Mouse (Mus musculus): Measurements from ENCODE around the gene Snx1.
A peak's percentile ranks its signal among the peaks of the same experiment; 100 is the strongest.

Snx1 gene

DNA sequence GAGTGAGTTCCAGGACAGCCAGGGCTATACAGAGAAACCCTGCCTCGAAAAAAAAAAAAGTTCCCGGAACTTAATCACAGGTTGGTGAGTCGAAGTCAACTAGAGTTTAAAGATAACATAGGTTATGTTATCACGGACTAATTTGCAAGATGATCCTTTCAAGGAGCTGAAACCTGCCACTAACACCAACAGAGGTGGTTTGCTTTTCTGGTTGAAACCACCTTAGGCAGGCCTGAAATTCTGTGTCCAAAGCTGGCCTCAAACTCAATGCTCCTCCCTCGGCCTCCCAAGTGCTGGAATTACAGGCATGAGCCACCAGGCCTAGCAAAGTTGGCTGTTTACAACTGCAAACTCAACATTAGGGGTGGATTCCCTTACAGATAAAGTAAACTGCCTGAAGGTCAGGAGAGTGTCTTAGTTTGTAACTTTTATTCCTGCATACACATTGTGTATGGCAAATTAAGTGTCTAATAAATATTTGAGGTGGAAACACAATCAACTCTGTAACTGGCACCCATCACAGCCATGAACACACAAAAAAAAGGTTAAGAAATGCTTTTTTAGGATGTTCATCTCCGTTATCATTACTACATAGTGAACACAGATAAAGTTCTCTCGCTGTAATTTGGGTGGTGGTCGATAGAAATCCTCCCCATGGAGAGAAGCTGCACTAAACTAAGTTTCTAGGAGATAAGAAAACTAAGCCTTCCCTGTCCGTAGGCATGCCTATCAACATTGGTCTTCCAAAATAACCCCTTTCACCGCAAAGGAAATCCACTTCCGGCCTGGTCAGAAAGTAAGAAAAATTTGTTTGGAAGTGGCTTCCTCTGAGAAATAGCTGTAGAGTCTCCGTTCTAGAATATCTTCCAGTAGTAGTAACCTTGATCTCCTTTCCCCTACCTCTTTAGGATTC, 588 bp downstream of the Snx1 start:
- DNase-seq, result no peak

DNA sequence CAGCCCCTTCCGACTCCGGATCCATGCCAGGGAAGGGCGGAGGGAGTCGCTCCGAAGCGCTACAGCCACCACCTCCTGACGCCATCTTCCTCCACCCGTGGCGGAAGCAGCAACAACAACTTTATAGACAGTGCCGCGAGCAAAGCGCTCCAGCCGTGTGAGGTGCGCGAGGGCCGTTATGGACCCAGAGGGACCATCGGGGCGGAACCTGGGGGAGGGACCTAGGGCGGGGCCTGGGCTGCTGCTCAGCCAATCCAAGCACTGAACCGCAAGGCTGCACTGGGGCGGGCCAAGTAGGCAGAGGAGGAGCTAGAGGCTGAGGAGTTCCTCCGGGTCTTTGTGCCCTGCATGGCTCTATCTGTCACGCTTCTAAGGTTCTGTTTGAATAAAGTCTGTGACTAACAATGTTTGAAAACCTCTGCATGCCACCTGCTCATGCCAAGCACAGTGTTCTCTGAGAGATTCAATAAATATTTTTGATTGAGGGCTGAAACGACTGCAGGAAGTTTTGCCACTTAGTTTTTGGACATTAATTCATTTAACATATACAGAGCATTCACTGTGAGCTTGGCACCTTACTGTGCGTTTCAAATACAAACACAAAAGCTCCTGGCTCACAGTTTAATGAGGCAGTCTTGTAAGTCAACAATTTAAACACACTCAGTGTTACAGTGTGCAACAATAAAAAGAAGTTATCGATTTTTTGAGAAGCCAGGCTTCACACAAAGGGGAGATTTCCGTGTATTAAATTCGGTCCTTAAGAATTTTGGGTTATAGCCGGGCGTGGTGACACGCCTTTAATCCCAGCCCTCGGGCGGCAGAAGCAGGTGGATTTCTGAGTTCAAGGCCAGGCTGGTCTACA, 1.5 kb downstream of the Snx1 start:
- peak; percentile 95 for DNase-seq

DNA sequence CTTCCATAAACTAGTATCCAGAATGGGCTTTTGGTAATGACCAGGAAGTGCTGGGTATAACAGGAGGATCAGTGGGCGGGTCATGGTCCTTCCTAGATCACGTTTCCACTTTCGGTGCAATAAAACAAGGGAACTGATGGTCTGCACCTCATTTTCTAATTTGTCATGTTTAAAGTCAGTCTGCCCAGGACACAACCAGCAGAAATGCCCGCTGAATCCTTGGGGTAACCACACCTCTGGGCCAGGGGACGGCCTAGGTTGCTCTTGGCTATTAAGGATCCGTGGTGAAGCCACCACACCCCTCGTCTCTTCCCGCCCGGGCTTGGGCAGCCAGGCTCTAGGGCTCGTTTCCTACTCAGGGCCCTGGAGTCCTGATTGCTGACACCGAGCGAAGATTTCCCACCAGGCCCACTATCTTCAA, 2.3 kb downstream of the Snx1 start:
- no peak for DNase-seq

DNA sequence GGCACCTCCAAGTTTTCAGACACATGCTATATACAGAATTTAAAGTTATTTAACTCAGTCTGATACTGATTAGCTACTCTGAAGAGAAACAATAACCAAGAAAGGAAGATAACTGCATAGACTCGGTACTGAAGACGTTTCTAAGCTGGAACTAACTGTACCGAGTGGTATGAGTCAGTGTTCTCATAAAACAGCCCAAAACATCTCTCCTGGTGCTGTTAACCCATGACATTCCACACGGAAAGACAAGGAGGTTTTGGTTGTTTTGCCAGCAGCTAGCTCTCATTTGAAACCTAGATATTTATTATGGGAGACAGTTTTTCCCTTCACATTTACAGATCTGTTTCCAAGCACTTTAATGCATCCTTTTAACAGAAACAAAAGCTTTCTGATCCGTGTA, 2.7 kb downstream of the Snx1 start:
- DNase-seq, result no peak

DNA sequence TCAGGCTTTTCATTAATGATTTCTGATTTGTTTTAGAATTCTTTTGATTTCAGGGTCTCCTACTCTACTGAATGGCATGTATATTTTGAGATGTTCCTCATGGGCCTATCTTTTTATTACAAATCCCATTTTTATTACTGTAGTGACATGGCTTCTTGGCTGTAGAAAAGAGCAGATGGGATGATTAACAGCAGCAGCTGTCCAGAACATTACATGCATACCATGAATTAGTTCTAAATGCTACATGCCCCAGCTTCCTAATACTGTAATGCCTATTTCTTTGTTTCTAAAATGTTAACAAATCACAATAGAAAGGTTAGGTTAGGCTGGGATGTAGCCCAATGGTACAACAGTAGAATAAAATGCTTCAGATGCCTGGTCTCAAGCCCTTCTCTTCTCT, 5.0 kb downstream of the Snx1 start:
- no peak for DNase-seq

DNA sequence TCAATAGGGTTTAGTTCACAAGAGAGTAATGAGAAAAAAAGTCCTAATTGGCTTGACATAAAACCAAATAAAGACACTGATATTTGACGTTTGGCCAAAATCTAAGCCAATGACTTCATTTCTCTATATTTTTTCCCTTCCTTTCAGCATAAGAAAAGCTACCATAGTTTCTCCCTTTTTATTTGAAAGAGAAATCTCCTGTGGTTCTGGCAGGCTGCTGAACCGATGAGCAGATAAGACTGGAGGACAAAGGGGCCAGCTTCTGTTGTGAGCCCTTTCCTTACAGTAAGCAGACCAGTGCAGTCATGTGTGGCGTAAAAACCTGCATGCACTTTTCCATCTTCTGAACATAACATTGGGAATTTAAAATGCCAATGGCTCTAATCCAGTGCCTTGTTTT, 5.4 kb downstream of the Snx1 start:
- DNase-seq, result no peak

DNA sequence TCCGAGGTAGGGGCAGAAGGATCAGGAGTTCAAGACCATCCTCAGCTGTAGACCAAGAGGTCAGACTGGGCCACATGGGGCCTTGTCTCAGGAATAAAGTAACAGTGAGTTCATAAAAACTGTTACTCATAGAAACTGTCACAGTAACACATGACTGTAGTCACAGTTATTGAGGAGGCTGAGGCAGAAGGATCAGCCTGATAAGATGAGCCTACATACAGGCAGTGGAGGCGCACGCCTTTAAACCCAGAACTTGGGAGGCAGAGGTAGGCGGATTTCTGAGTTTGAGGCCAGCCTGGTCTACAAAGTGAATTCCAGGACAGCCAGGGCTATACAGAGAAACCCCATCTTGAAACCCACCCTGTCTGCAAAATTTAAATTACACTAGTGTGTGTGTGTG, 6.3 kb downstream of the Snx1 start:
- no peak for DNase-seq

DNA sequence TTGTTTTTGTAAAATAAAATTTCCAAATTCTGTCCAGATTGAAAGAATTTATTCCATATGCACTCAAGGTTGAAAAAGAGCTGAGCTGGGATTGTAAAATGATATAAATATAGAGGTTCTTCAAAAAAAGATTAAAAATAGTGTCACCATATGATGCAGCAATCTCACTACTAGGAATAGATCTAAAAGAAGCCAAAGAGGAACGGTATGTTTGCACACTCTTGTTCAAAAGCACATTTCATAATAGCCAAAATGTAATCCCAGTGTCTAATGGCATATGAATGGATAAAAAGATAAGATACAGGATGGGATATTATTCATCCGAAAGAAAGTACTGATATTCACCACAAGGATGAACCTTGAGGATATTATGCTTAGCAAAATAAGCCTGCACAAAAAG, 6.9 kb downstream of the Snx1 start:
- DNase-seq, result no peak

DNA sequence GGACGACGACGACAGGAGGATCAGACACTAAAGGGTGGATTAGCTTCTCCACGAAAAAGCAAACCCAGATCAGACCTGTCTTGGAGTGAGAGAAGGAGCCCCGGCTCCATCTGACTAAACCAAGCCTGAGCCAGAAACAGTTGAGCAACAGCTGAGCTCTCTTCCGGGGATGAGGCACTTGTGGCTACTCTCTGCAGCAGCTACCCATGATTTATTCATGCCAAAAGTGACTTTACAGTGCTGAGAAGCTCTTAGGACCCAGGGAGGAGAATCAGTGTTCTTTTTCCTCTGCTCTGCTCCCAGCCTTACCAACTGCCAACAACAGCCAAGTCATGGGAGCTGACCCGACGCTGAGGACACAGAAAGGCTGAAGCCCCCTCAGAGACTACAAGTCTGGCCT, 9.5 kb downstream of the Snx1 start:
- DNase-seq, result no peak

DNA sequence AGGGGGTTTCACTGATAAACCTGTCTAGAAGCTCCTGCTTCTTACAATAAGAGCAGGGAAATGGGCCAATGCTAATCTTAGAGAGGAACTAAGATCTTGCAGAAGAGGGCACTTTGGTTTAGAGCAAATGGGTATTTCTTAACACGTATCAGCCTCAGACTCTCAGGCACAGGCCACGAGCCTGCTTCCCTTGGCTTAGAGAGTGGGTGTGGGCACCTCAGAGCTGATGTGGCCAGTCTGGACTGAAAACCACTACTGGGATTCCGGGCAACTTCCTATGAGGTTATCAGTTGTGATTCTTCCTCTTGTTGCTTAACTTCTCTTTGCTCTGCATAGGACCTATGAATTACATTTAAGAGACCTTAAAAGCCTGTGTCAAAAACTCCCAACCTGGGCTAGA, 12.0 kb downstream of the Snx1 start:
- no peak for DNase-seq

DNA sequence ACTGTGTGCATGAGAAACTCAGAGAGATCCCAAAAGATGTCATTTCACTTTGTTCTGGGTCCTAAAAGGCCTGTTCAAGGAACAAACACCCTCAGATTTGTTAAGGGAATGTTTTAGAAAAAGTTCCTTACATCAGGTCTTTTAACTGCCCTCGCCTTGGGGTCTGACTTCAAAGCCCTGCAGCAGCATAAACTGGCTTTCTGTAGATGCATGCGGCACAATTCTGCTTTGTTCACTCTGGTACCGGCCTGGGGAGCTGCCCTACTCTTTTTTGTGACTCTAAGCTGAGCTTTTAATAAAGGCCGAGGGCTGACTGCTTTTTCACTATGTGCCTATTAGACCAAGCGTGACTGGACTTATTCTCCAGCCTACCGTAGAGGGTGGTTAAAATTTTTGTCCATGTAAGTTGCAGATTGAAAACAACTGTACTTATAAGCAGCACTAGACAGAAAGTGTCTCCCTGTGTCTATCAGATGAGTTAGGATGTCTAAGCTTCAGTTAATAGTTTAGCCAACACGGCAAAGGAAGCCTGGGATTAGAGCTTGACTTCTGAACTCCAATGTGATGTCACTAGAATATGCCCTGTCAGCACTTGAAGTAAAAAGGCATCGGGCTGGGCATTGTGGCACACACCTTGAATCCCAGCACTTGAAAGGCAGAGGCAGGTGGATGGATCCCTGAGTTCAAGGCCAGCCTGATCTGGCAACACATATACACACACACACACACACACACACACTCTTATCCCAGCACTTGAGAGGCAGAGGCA, 15.6 kb downstream of the Snx1 start:
- DNase-seq, result no peak

DNA sequence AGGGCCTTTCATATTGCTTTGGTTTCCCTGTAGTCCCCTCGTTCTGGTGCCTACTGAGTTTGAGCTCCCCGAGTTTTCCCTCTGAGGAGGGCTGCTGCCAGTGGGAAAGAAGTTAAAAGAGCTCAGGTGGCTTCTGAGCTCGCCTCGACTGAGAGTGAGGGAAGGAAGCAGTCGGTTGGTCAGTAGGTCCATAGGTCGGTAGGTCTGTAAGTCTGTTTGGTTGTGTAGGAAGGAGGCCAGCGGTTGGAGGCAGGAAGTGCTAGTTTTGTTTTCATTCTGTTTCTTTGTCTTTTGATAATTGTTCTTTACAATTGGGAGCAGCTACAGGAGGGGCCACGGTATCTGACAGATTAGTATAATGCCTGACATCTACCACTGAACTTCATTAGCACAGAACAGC, 16.3 kb downstream of the Snx1 start:
- DNase-seq, result no peak

DNA sequence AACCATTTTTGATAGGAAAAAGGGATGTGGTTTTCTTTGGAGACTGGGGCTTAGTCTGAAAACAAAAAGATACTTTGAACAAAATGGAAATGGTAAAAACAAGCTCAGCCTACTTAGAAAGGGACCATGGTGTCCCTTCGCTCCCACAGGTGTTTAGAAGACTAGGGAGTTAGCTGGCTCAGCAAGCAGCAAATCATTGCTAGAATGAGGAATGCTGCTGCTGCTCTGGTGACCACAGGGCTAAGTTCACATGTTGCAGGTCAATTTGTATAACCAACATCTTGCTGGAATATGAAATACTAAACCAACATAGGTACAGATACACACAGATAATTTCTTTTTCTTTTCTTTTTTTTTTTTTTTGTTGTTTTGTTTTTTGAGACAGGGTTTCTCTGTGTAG, 16.8 kb downstream of the Snx1 start:
- no peak for DNase-seq

DNA sequence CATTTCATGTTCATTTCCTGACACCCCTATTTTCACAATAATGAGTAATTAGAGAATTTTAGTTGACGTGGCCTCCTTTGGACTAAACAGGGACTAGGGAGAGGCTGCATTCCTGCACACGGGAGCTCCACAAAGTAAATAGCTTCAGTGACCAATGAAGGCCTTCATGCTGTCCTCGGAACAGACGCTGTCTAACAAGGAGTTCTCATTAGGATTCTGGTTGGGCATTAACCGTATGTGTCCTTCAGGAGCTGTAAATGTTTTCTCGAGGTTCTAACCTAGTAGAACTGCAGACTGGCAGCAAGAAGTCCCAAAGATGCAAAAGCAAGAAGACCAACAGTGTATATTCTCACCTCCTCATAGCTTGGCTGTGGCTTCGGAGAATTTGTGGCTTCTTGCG, 21.2 kb downstream of the Snx1 start:
- no peak for DNase-seq

DNA sequence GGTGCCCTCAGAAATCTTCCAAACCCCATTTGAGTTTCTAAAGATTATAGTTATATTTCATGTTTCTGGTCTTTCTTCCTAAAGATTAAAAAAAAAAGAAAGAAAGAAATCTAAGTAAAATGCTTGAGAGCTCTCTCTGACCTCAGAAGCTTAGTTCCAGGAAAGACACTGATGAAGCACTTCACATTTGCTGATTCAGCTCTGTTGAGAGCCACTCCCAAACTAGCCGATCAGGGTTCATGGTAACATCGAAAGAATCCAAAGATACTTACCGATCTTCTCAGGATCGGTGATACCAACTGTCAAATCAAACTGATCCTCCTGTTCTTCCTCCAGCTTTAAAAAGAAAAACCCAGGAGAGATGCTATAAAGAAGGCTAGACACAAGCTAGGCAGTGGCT, 21.8 kb downstream of the Snx1 start:
- no peak for DNase-seq

DNA sequence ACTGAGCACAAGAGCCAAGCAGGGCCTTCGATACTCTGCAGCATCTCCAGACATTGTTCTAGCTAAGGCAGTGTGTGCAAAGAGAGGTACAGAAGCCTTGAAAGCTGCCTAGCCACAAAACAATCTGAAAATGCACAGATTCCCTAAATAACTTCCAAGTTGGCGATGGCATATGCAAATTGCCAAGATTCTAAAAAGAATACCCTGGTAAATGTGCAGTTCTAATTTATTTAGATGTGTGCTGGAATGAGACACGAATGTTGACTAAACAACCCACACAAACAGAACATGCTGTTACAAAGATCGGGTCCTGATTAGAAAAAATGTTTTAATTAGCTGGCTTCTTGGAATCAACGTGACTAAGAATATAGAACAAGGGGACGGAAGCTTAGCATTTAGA, 23.7 kb downstream of the Snx1 start:
- no peak for DNase-seq

DNA sequence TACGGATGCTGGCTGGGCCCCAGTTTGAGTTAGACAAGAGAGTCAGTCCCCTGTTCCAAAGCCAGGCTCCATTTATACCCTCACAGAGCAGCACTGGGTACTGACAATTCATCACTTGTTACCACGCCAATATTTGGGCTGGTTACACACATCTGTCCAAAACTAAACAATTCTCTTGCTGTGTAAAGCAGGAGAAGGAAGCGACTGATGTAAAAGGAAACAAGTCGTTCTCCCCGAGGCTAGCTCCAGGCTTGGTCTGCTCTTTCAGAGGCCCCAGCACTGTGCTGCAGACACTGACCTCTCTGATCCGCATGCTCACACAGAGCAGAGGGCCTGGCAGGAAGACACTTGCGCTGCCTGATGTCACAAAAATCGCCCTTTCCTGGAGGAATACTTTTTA, 24.8 kb downstream of the Snx1 start:
- no peak for DNase-seq

DNA sequence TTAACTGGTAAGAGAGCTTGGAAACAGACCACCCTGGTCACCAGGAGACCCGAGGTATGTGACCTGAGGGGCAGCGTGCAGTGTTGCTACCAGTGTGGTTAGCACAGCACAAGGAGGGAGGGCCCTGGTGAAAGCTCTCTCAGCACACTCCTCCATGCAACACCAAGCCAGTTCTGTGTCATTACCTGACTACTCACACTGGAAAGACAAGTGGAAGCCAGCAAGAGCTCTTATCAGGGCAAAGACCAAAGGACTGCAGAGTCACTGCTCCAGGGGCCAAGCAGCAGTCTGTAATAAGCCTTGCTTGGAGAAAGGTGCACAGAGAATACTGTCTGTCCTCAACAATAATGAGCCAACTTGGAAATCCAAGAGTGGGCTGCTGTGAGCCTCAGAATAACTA, 33.7 kb downstream of the Snx1 start:
- DNase-seq, result no peak

DNA sequence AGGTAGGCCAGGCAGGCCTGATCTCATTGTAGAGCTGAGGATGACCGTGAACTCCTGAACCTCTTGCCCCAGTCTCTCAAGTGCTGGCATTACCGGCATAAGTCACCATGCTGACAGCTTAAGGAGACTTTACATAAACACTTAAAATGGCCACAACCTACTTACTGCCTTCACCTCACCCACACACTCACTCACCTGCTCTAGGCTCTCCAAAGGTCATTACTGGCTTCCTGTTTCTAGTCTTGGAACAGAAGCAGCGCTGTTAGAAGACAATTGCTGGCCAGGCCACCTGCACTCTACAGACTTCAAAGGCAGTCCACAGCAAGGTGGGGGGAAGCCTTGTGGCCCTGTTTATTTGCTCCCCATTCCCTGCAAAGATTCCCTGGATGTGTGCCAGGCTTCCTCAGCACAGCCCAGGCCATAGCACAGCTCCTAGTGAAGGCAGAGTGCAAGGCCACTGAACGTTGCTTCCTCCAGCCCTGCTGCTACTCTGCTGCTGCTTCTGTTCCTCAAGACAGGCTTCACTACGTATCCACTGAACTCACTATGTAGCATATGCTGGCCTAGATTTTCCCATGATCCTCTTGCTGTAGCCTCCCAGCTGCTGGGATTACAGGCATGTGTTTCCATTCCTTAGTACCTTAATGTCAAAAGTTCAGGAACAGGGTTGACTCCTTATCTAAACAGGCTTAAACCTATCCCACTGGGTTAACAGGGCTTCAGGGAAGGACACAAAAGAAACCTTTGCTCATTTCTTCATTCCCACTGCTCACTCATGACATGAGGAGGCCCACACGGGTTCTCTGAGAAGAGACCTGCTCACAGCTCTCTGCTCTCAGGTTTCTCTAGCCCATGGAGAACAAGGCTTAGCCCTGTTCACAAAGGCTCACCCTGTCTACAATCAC, 34.8 kb downstream of the Snx1 start:
- no peak for DNase-seq

DNA sequence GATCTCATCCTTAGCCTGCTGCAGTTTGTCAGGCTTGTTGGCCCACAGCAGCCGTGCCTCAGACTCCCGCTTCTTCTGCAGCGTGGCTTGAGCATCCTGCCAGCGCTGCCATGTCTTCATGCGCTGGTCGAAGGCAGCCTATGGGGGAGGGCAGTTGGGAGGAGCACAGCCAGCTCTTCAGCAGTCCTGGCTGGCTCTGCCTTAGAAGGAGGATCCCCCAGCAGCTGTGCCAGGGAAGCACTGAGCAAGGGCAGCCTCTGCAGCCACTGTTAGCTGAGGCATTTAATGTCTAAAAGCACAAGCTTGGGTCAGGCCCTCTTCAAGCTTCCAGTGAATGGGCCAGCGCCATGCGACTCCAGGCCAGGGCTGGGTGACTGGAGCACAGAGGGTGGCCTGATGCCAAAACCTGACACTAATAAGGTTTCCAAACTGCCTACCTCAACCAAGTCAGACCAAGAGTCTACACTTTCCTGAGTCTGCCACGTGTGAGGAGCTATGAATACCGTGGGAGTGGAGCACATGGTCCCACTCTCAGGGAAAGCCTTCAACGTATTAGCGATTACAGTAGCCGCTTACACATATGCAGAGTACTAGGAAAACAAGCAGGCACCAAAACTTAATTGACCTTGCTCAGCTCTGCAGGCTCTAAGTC, 35.7 kb downstream of the Snx1 start:
- DNase-seq, result no peak

DNA sequence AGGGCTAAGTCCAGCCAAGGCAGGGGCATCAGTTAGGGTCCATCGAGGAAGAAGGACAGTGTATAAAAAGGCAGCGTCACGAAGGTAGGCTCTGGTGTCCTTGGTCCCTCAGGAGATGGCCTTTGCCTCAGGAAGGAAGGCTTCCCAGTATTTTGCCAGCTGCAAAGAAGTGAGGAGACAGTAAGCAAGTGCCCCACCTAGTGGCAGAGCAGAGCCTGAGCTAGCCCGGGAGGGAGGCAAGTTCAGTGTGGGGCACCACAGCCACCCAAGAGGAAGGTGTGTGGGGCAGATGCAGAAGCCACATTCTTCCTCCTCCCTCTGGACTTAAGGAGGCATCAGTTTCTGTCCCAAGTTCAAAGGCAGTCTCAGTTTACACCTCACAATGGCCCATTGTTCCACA, 38.0 kb downstream of the Snx1 start:
- DNase-seq, result peak; percentile 24

DNA sequence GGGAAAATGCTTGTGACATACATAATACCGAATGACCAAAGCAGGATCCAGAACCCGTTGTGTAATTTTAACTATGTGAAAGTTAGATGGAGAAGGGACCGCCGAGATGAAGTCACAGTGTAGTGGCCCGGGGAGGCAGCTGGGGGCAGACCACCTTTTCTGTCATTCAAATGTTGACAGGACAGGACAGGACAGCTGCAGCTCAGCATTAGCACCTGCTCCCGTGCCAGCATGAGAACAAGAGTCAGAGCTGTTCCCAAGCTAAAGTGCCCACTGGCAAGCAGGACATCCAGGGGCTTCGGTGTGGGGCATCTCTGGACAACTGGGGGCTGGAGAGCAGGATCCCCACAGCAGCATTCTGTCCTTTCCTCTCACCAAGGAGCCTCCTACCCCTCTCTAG, 39.3 kb downstream of the Snx1 start:
- DNase-seq, result no peak

Data from cerebellum, adult 11 months (tissue).